ENCODE assay signal across 17 mouse cellular contexts in genomic region chr16:57317882-57318636, GRCm38 (mm10). TPM values are rescaled to one million over a fixed set of nuclear protein-coding genes. Genes with fewer than 3 reads are reported as not detected.
A peak's percentile ranks its signal among the peaks of the same experiment; 100 is the strongest.
DNase-seq lines count a peak whose midpoint lies in the region; ATAC-seq and TF ChIP-seq lines count a peak whose summit lies in the region.
"Had no signal": no experiment of that assay in that cellular context is flagged by ENCODE, and none has a peak within 500 bp of the region (broad histone marks: within the 10 kb centered on the region; RNA-seq: fewer than 3 reads in every experiment).

No protein-coding gene starts in this region.

- ATAC-seq in lung, embryonic 15.5 days (ENCODE audit: borderline replicate concordance, extremely low read depth, low FRiP score, low TSS enrichment), result peak; percentile 49; the same call in 1 of the 2 replicates
- ATAC-seq in stomach, embryonic 16.5 days (ENCODE audit: insufficient read depth, low FRiP score), result peak; percentile 60; the same call in 1 of the 2 replicates
- ATAC-seq in erythroid progenitor cell, adult 5-6 weeks (replicated peaks; ENCODE audit: low FRiP score, poor library complexity, severe bottlenecking), result no peak
- ATAC-seq: forebrain, embryonic 15.5 days had no signal

- H3K4me1 ChIP-seq in lung, embryonic 15.5 days, result peaks cover 11% of the 10 kb centered on the region; the same call in 1 of the 2 replicates
- H3K4me1 ChIP-seq in lung, adult 2 months (ENCODE audit: control insufficient read depth, insufficient read depth, low read length), result peaks cover 13% of the 10 kb centered on the region
- peaks cover 9% of the 10 kb centered on the region; the same call in 1 of the 2 replicates for H3K4me1 ChIP-seq in stomach, embryonic 16.5 days (ENCODE audit: control insufficient read depth, insufficient read depth, low read length)

- TF ChIP-seq CTCF in lung, adult 2 months (IDR thresholded peaks at IDR 0.05; ENCODE audit: insufficient read depth, low read length), result no peak

- DNase-seq in adrenal gland, adult 2 months, result peak; percentile 36
- DNase-seq in adrenal gland, postnatal 14 days, result no peak
- DNase-seq in lung, adult 2 months, result no peak
- DNase-seq in kidney, postnatal 10 days, result peak; percentile 45
- no peak for DNase-seq in layer of hippocampus, adult 9-10 months (ENCODE audit: low spot score)
- DNase-seq: cerebellum, adult 9-11 months; gastrocnemius, postnatal 36 days; heart, postnatal 36 days; right cerebral cortex, postnatal 14 days had no signal

- H3K4me3 ChIP-seq in lung, embryonic 15.5 days, result no peak overlapping the region
- no peak overlapping the region for H3K4me3 ChIP-seq in lung, adult 2 months (replicated peaks; ENCODE audit: extremely low read depth, low read depth, low read length)
- no peak overlapping the region for H3K4me3 ChIP-seq in stomach, embryonic 16.5 days (replicated peaks; ENCODE audit: low read length)
- H3K4me3 ChIP-seq: embryonic facial prominence, embryonic 13.5 days; forebrain, embryonic 15.5 days had no signal

- no peaks in the 10 kb centered on the region for H3K27me3 ChIP-seq in lung, embryonic 15.5 days
- no peaks in the 10 kb centered on the region for H3K27me3 ChIP-seq in stomach, embryonic 16.5 days (ENCODE audit: control insufficient read depth, insufficient read depth, low read length)
- H3K27me3 ChIP-seq: embryonic facial prominence, embryonic 13.5 days; forebrain, embryonic 15.5 days had no signal

- no peak overlapping the region for H3K4me2 ChIP-seq in lung, embryonic 15.5 days
- no peak overlapping the region for H3K4me2 ChIP-seq in stomach, embryonic 16.5 days (ENCODE audit: low read depth, low read length)
- H3K4me2 ChIP-seq: embryonic facial prominence, embryonic 13.5 days; forebrain, embryonic 15.5 days had no signal

- H3K36me3 ChIP-seq in lung, embryonic 15.5 days, result no peaks in the 10 kb centered on the region
- H3K36me3 ChIP-seq in stomach, embryonic 16.5 days (ENCODE audit: control insufficient read depth, insufficient read depth, low read length), result no peaks in the 10 kb centered on the region
- H3K36me3 ChIP-seq: embryonic facial prominence, embryonic 13.5 days; forebrain, embryonic 15.5 days had no signal

- TF ChIP-seq POLR2A in lung, adult 2 months (IDR thresholded peaks at IDR 0.05; ENCODE audit: borderline replicate concordance, extremely low read depth, low read depth, low read length), result no peak

- H3K27ac ChIP-seq in lung, embryonic 15.5 days, result peak overlapping the region; percentile 32
- peak overlapping the region; percentile 66 for H3K27ac ChIP-seq in stomach, embryonic 16.5 days (ENCODE audit: low read length)
- H3K27ac ChIP-seq: embryonic facial prominence, embryonic 13.5 days; forebrain, embryonic 15.5 days had no signal

- H3K9me3 ChIP-seq in lung, embryonic 15.5 days, result no peaks in the 10 kb centered on the region
- no peaks in the 10 kb centered on the region for H3K9me3 ChIP-seq in stomach, embryonic 16.5 days (replicated peaks; ENCODE audit: control insufficient read depth, low read length)
- H3K9me3 ChIP-seq: forebrain, embryonic 15.5 days; G1E had no signal

- no peak overlapping the region for H3K9ac ChIP-seq in lung, embryonic 15.5 days
- H3K9ac ChIP-seq in stomach, embryonic 16.5 days (ENCODE audit: low read length), result no peak overlapping the region
- H3K9ac ChIP-seq: embryonic facial prominence, embryonic 13.5 days; forebrain, embryonic 15.5 days had no signal

- 15% methylated on average over 13 of the region's 13 CpGs for WGBS in lung, embryonic 15.5 days
- WGBS in lung, adult 2 months, result 30% methylated on average over 13 of the region's 13 CpGs
- 31% methylated on average over 13 of the region's 13 CpGs for WGBS in stomach, embryonic 16.5 days

RNA-seq across cellular contexts. Expression of gene Tmem30c, which starts 25.4 kb away (rescaled TPM):
- total RNA-seq in adrenal gland, adult 2 months (2021), result not detected
- not detected in 2 replicates for polyA plus RNA-seq in adrenal gland, adult 2 months (2012; rRNA removed)
- total RNA-seq in adrenal gland, postnatal 14 days (2021), result not detected in 2 replicates
- not detected in 2 replicates for polyA plus RNA-seq in lung, embryonic 15.5 days (2015; fragmentation: Nextera tagmentation; extraction: Ambion mirVana)
- polyA plus RNA-seq in lung, adult 2 months (2012; rRNA removed), result not detected in 2 replicates
- polyA plus RNA-seq in stomach, embryonic 16.5 days (2015; fragmentation: Nextera tagmentation; extraction: Ambion mirVana), result 0.08 TPM in 1 of 2 replicates, not detected in the other
- total RNA-seq in erythroid progenitor cell, adult 5-6 weeks (2015; ENCODE audit: low replicate concordance), result not detected in 2 replicates
- not detected in 2 replicates for total RNA-seq in erythroid progenitor cell, adult 5-6 weeks (2017; ENCODE audit: low replicate concordance)
- total RNA-seq: gastrocnemius, postnatal 36 days; heart, postnatal 36 days; neutrophil, adult 5-6 weeks had no signal
- polyA plus RNA-seq: G1E; liver, embryonic 16.5 days had no signal

RNA-seq across cellular contexts. Expression of gene Filip1l, which starts 34.8 kb away (rescaled TPM):
- 10 to 100 TPM; 23.0 to 23.1 TPM for total RNA-seq in adrenal gland, adult 2 months (2021)
- 0.90 and 0.99 TPM in 2 replicates for polyA plus RNA-seq in adrenal gland, adult 2 months (2012; rRNA removed)
- 20.6 and 26.5 TPM in 2 replicates for total RNA-seq in adrenal gland, postnatal 14 days (2021)
- polyA plus RNA-seq in lung, embryonic 15.5 days (2015; fragmentation: Nextera tagmentation; extraction: Ambion mirVana), result 28.0 and 28.8 TPM in 2 replicates
- polyA plus RNA-seq in lung, adult 2 months (2012; rRNA removed), result 10.3 and 15.1 TPM in 2 replicates
- 56.2 and 60.3 TPM in 2 replicates for polyA plus RNA-seq in stomach, embryonic 16.5 days (2015; fragmentation: Nextera tagmentation; extraction: Ambion mirVana)
- total RNA-seq in erythroid progenitor cell, adult 5-6 weeks (2015; ENCODE audit: low replicate concordance), result 13.4 and 20.2 TPM in 2 replicates
- total RNA-seq in erythroid progenitor cell, adult 5-6 weeks (2017; ENCODE audit: low replicate concordance), result 6.1 and 10.1 TPM in 2 replicates

Comparison
In these comparisons a context has a peak if more than half of its experiments do, and no peak if none do; other contexts are left out.
1. DNase-seq: peak in adrenal gland, adult 2 months (single experiment) and kidney, postnatal 10 days (single experiment); none in adrenal gland, postnatal 14 days (single experiment), lung, adult 2 months (single experiment) and layer of hippocampus, adult 9-10 months (single experiment).